Mouse (Mus musculus): ENCODE measurements around the gene Bnip1. TPM values are rescaled to one million over a fixed set of nuclear protein-coding genes. Genes with fewer than 3 reads are reported as not detected.

Bnip1 gene
- polyA plus RNA-seq, 1 experiment from 2014 or later: 51.9 TPM

DNA sequence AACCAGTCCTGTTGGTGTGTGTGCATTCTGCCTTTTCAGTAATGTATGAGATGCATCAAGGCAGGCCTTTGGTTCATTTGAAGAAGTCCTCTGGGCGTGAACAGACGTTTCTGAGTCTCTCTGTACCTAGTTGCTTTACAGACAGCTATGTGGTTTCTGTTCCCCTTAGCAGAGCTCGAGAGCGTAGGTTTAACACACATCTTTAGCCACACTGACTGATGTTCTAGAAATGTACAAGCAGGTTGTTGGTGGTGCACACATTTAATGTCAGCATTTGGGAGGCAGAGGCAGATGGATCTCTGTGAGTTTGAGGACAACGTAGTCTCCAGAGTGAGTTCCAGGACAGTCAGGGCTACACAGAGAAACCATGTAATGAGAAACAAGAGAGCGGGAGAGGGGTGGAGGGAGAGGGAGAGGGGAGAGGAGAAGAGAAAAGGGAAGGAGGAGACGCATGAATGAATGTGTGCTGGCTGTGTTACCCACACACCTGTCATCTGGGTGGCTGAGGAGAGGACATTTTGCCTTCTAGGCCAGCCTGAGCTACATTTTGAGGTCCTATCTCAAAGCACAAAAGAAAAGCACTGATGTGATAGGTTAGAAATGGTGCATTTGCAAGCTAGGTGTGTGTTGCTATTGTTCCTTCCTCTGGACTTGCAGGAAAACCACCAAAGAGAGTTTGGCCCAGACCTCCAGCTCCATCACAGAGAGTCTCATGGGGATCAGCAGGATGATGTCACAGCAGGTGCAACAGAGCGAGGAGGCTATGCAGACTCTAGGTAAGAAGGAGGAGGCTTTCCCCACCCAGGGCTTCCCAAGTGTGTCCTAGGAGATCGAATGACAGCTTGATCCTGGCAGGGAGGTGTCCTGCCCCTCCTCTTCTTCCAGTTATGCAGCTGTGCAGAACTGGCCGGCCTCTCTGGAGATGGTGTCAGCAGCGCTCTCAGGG lies 9.7 kb downstream of the Bnip1 start:
- peaks cover 21% of the 10 kb centered on the region for H3K36me3 ChIP-seq (ENCODE audit: control insufficient read depth, insufficient read depth, low read length)
- H3K4me3 ChIP-seq (replicated peaks; ENCODE audit: low read length): no peak overlapping the region
- whole genome bisulfite sequencing: 89% methylated on average over 11 of the region's 11 CpGs
- H3K9me3 ChIP-seq (replicated peaks; ENCODE audit: control insufficient read depth, low read length): no peaks in the 10 kb centered on the region
- H3K4me1 ChIP-seq (ENCODE audit: control insufficient read depth, insufficient read depth, low read length): no peaks in the 10 kb centered on the region; the same call in 1 of the 2 replicates
- no peak overlapping the region for H3K9ac ChIP-seq (ENCODE audit: low read length)
- ATAC-seq (ENCODE audit: insufficient read depth, low FRiP score): no peak
- no peak overlapping the region for H3K27ac ChIP-seq (ENCODE audit: low read length)
- no peaks in the 10 kb centered on the region for H3K27me3 ChIP-seq (ENCODE audit: control insufficient read depth, insufficient read depth, low read length)
- H3K4me2 ChIP-seq (ENCODE audit: low read depth, low read length): no peak overlapping the region

DNA sequence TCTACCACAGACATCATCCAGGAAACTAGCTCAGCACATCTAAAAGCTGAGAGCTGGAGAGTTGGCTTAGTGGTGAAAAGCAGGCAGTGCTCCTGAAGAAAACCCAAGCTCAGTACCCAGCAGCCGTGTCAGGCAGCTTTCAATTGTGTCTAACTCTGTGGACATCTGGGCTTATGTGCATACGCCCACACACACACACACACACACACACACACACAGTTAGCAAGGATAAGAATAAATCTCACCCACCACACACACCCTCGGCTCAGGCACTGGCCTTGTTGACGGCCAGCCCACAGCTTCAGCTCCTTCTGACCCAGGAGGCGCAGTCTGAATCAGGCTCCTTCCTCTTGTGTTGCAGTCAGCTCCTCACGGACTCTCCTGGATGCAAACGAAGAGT lies 10.7 kb downstream of the Bnip1 start:
- no peak overlapping the region for H3K4me3 ChIP-seq (replicated peaks; ENCODE audit: low read length)
- no peak overlapping the region for H3K9ac ChIP-seq (ENCODE audit: low read length)
- H3K4me2 ChIP-seq (ENCODE audit: low read depth, low read length): no peak overlapping the region
- WGBS: 75% methylated on average over 7 of the region's 7 CpGs
- no peak for ATAC-seq (ENCODE audit: insufficient read depth, low FRiP score)
- H3K4me1 ChIP-seq (ENCODE audit: control insufficient read depth, insufficient read depth, low read length): no peaks in the 10 kb centered on the region; the same call in 1 of the 2 replicates
- no peak overlapping the region for H3K27ac ChIP-seq (ENCODE audit: low read length)
- H3K27me3 ChIP-seq (ENCODE audit: control insufficient read depth, insufficient read depth, low read length): no peaks in the 10 kb centered on the region
- H3K36me3 ChIP-seq (ENCODE audit: control insufficient read depth, insufficient read depth, low read length): peaks cover 21% of the 10 kb centered on the region
- H3K9me3 ChIP-seq (replicated peaks; ENCODE audit: control insufficient read depth, low read length): no peaks in the 10 kb centered on the region

DNA sequence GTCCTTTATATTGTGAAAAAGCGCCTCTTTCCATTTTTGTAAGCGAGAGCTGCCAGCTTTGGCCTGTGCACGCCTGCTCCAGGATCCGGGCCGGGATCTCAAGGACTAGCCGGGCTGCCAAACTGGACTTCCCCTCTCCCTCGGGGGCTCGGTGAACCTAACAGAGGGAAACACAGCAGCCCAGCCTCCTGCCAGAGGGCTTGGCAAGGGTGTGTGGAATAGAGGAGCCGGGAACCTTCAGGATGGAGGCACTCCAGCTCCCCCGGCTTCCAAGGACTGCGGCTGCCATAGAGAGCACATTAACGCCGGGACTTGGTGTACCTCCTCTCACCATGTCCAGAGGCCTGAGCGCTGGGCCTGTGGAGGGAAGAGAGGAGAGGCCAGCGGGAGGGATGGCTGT lies 11.2 kb downstream of the Bnip1 start:
- H3K9ac ChIP-seq (ENCODE audit: low read length): no peak overlapping the region
- no peak overlapping the region for H3K4me3 ChIP-seq (replicated peaks; ENCODE audit: low read length)
- no peaks in the 10 kb centered on the region for H3K9me3 ChIP-seq (replicated peaks; ENCODE audit: control insufficient read depth, low read length)
- no peak for ATAC-seq (ENCODE audit: insufficient read depth, low FRiP score)
- H3K27me3 ChIP-seq (ENCODE audit: control insufficient read depth, insufficient read depth, low read length): no peaks in the 10 kb centered on the region
- no peak overlapping the region for H3K4me2 ChIP-seq (ENCODE audit: low read depth, low read length)
- peaks cover 18% of the 10 kb centered on the region for H3K36me3 ChIP-seq (ENCODE audit: control insufficient read depth, insufficient read depth, low read length)
- H3K27ac ChIP-seq (ENCODE audit: low read length): no peak overlapping the region
- no peaks in the 10 kb centered on the region; the same call in 1 of the 2 replicates for H3K4me1 ChIP-seq (ENCODE audit: control insufficient read depth, insufficient read depth, low read length)
- 84% methylated on average over 15 of the region's 15 CpGs for WGBS

GRCm38 (mm10) chr17:26793068-26793765 lies 12.4 kb downstream of the Bnip1 start:
- H3K4me2 ChIP-seq (ENCODE audit: low read depth, low read length): no peak overlapping the region
- 75% methylated on average over 5 of the region's 5 CpGs for WGBS
- peaks cover 18% of the 10 kb centered on the region for H3K36me3 ChIP-seq (ENCODE audit: control insufficient read depth, insufficient read depth, low read length)
- H3K27me3 ChIP-seq (ENCODE audit: control insufficient read depth, insufficient read depth, low read length): no peaks in the 10 kb centered on the region
- H3K4me1 ChIP-seq (ENCODE audit: control insufficient read depth, insufficient read depth, low read length): no peaks in the 10 kb centered on the region; the same call in 1 of the 2 replicates
- no peak overlapping the region for H3K9ac ChIP-seq (ENCODE audit: low read length)
- no peak; the same call in none of the 2 replicates for ATAC-seq (ENCODE audit: insufficient read depth, low FRiP score)
- no peaks in the 10 kb centered on the region for H3K9me3 ChIP-seq (replicated peaks; ENCODE audit: control insufficient read depth, low read length)
- H3K4me3 ChIP-seq (replicated peaks; ENCODE audit: low read length): no peak overlapping the region
- no peak overlapping the region; the same call in 1 of the 2 replicates for H3K27ac ChIP-seq (ENCODE audit: low read length)

DNA sequence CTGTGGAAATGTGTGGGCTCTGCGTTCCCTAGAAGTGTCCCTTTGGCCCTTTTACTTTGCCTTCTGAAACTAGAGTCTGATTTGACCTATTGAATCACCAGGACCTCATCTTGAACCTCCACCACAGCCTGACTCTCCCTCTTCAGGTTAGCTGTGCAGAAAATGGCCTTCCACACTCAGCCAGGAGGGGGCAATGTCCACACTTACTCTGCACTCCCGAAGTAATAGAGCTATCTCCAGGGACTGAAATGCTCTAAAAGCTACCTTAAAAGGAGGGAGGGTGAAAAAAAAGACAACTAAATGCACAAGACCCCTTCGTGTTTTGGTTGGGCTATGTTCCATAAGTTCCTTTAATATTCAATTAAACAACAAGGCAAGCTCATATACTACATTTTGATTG lies 13.9 kb downstream of the Bnip1 start:
- Histone ChIP-seq H3K4me1 (ENCODE audit: control insufficient read depth, insufficient read depth, low read length) (no peaks in the 10 kb centered on the region; the same call in 1 of the 2 replicates), H3K9me3 (replicated peaks; ENCODE audit: control insufficient read depth, low read length) (no peaks in the 10 kb centered on the region), H3K36me3 (ENCODE audit: control insufficient read depth, insufficient read depth, low read length) (peaks cover 15% of the 10 kb centered on the region), H3K4me2 (ENCODE audit: low read depth, low read length) (no peak overlapping the region), H3K9ac (ENCODE audit: low read length) (no peak overlapping the region; the same call in 1 of the 2 replicates), H3K4me3 (replicated peaks; ENCODE audit: low read length) (no peak overlapping the region), H3K27me3 (ENCODE audit: control insufficient read depth, insufficient read depth, low read length) (no peaks in the 10 kb centered on the region), H3K27ac (ENCODE audit: low read length) (no peak overlapping the region)
- 5% methylated on average over 3 of the region's 3 CpGs for WGBS
- no peak for ATAC-seq (ENCODE audit: insufficient read depth, low FRiP score)

DNA sequence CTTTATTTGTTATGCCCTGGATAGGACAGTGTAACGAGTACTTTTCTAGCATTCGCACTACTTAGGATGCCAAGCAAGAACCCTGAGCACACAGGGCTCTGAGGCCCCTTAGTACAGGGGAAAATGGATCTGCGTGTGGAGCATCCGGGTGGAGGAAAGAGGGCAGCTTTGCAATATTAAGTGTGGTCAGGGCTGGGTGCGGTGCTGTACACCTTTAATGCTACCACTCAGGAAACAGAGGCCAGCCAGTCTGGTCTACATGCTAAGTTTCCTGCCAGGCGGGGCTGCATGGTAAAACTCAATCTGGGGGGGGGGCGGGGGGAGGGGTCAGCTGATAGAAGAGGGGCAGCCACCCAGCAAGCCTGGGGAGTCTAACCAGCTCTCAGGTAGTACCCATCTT lies 14.5 kb downstream of the Bnip1 start:
- no peaks in the 10 kb centered on the region for H3K9me3 ChIP-seq (replicated peaks; ENCODE audit: control insufficient read depth, low read length)
- no peaks in the 10 kb centered on the region; the same call in 1 of the 2 replicates for H3K4me1 ChIP-seq (ENCODE audit: control insufficient read depth, insufficient read depth, low read length)
- H3K27ac ChIP-seq (ENCODE audit: low read length): no peak overlapping the region
- no peak for ATAC-seq (ENCODE audit: insufficient read depth, low FRiP score)
- H3K27me3 ChIP-seq (ENCODE audit: control insufficient read depth, insufficient read depth, low read length): no peaks in the 10 kb centered on the region
- H3K4me2 ChIP-seq (ENCODE audit: low read depth, low read length): no peak overlapping the region
- H3K9ac ChIP-seq (ENCODE audit: low read length): no peak overlapping the region
- H3K36me3 ChIP-seq (ENCODE audit: control insufficient read depth, insufficient read depth, low read length): peaks cover 9% of the 10 kb centered on the region; the same call in 1 of the 2 replicates
- H3K4me3 ChIP-seq (replicated peaks; ENCODE audit: low read length): no peak overlapping the region
- WGBS: 61% methylated on average over 7 of the region's 7 CpGs

- ATAC-seq (ENCODE audit: insufficient read depth, low FRiP score): no peak
- H3K4me1 ChIP-seq (ENCODE audit: control insufficient read depth, insufficient read depth, low read length): no peaks in the 10 kb centered on the region; the same call in 1 of the 2 replicates
- no peak overlapping the region for H3K4me2 ChIP-seq (ENCODE audit: low read depth, low read length)
- no peak overlapping the region for H3K4me3 ChIP-seq (replicated peaks; ENCODE audit: low read length)
- H3K27ac ChIP-seq (ENCODE audit: low read length): no peak overlapping the region
- no peaks in the 10 kb centered on the region for H3K27me3 ChIP-seq (ENCODE audit: control insufficient read depth, insufficient read depth, low read length)
- 62% methylated on average over 6 of the region's 6 CpGs for WGBS
- no peaks in the 10 kb centered on the region for H3K36me3 ChIP-seq (ENCODE audit: control insufficient read depth, insufficient read depth, low read length)
- no peaks in the 10 kb centered on the region for H3K9me3 ChIP-seq (replicated peaks; ENCODE audit: control insufficient read depth, low read length)
- H3K9ac ChIP-seq (ENCODE audit: low read length): no peak overlapping the region
Observed at GRCm38 (mm10) chr17:26797379-26798128, 16.7 kb downstream of the Bnip1 start.

DNA sequence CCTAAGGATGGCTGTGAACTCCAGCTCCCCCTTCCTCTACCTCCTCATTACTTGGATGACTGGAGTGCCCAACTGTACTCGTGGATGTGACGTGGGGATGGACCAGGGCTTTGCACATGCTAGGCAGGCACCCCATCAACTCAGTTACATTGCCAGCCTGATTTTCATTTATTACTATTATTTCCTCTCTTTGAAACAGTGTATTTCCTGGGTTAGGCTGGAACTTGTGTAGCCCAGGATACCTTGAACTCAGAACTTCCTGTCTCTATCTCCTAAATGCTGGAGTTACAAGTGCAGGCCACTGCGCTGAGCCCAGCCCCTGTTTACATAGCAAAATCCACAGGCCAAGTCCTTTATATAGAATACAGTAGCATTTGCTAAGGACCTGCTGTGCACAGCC lies 22.0 kb downstream of the Bnip1 start:
- no peaks in the 10 kb centered on the region for H3K36me3 ChIP-seq (ENCODE audit: control insufficient read depth, insufficient read depth, low read length)
- 82% methylated on average over 3 of the region's 3 CpGs for WGBS
- no peak overlapping the region for H3K4me3 ChIP-seq (replicated peaks; ENCODE audit: low read length)
- H3K27ac ChIP-seq (ENCODE audit: low read length): no peak overlapping the region
- ATAC-seq (ENCODE audit: insufficient read depth, low FRiP score): no peak
- H3K9ac ChIP-seq (ENCODE audit: low read length): no peak overlapping the region
- no peaks in the 10 kb centered on the region for H3K27me3 ChIP-seq (ENCODE audit: control insufficient read depth, insufficient read depth, low read length)
- no peaks in the 10 kb centered on the region for H3K9me3 ChIP-seq (replicated peaks; ENCODE audit: control insufficient read depth, low read length)
- H3K4me1 ChIP-seq (ENCODE audit: control insufficient read depth, insufficient read depth, low read length): no peaks in the 10 kb centered on the region
- no peak overlapping the region for H3K4me2 ChIP-seq (ENCODE audit: low read depth, low read length)
